Mouse (Mus musculus): Measurements from ENCODE around the gene Stox2.

Stox2 gene

DNA sequence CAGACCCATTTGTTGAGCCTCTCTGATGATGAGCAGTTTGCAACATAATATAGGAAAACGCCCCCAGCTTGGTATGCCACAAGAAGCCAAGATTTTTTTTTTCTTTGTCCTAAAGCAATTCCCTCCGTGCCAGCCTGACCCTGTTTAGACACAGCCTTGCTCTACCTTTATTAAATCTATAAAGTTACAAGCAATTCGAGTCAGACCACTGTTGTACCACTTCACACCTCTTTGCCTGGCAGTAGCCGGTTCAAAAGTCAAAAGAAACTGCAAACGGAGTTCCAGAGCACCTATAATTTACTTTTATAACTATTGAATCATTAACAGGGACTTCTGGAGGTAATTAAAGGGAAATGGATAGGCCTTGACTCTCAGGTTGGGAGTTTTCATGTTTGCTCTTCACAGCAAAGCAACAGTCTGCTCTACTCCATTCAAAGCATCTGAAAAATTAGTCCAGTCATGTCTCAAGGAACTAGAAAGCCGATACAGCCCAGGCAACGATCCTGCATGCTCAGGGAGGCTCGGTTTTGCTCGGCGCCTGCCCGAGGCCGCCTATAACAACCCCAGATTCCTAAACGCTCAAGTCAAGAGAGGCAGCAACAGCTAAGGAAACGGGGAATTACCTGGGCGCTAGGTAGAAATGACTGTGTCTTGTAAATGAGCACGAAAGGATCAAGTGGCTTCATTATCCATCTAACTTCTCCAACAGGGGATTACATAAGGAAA, 77.0 kb downstream of the Stox2 start:
- ATAC-seq (ENCODE audit: insufficient number of reproducible peaks, low FRiP score, low TSS enrichment) = no peak

DNA sequence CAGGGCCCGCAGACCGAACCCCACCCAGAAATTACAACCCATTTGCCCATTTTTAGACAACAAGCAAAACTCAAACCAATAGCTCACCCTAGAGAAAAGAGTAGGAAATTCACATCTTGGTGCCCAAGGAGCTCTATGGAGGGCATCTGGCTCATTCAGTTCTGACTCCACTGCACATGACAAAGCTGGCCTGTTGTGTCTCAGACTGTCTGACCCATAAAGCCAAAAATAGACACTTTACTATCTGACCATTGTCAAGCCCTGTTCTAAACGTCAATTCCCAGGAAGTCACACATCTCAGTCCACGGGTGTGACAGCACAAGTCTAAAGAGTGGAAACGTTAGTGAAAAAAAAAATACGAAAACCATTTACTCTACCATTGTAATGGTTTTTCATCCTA, 79.1 kb downstream of the Stox2 start:
- no peak for ATAC-seq (ENCODE audit: insufficient number of reproducible peaks, low FRiP score, low TSS enrichment)

DNA sequence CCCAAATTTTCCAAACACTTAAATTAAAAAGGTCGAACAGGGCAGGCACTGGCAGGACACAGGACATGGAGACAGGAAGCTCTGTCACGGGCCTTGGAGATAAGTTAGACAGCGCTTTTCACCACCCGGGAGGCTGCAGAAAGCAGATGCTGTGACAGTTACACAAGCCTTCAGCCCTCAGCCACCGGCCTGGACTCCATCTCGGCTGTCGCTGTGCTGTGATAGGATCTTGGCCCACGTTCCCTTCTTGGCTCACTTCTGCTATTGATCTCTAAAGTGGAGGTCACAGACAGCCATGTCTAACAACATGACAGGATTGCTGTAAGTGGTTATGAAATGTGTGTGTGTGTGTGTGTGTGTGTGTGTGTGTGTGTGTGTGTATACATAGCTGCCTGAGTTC, 82.9 kb downstream of the Stox2 start:
- no peak for ATAC-seq (ENCODE audit: insufficient number of reproducible peaks, low FRiP score, low TSS enrichment)

DNA sequence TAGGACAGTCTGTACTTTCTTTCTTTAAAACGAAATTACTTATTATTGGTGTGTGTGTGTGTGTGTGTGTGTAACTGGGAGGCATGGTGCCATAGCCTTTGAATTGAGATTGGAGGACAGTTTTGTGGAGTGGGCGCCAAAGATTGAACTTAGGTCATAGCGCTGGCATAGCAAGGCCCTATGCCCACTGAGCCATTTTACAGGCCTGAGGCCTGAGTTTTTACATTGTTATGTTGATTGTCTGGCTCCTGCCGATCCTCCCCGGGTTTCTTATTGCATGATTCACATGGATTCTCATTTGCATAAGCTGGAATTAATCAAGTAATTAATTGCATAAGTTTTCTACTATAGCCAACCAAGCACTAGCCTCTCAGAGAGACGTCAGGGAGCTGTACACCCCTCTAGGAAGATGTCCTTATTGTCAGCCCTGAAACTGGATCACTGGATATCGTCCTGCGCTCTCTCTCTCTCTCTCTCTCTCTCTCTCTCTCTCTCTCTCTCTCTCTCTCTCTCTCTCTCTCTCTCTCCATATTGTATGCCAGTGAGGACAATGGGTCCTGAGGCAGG, 90.7 kb downstream of the Stox2 start:
- ATAC-seq (ENCODE audit: insufficient number of reproducible peaks, low FRiP score, low TSS enrichment) = no peak

DNA sequence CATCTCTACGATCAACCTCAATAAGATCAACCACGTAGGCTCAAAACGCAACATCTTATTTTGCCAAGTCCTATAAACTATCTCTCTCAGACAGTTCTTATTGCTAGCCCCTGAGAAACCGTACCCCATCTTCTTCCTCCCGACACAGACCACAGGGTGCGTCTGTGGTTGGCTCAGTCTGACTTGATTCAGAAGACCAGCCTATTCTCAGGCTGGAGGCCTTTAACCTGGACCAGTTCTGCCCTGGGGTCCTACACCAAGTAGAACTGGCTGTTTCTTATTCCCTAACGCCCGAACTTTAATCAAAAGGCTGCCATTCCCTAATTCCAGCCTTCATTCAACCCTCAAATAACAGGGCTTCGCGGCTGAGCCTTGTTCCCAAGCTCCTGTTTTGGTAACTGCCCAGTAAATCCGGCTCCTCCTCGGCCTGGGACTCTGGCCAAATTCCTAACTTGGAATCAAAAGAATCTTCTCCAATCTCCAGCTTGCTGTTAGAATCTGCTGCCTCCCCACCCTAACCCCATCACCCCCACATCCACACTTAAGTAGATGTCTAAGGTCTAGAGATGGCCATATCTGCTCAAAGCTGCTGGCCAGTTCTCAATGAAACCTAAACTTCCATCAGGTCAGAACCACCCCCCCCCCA, 91.5 kb downstream of the Stox2 start:
- no peak for ATAC-seq (ENCODE audit: insufficient number of reproducible peaks, low FRiP score, low TSS enrichment)

DNA sequence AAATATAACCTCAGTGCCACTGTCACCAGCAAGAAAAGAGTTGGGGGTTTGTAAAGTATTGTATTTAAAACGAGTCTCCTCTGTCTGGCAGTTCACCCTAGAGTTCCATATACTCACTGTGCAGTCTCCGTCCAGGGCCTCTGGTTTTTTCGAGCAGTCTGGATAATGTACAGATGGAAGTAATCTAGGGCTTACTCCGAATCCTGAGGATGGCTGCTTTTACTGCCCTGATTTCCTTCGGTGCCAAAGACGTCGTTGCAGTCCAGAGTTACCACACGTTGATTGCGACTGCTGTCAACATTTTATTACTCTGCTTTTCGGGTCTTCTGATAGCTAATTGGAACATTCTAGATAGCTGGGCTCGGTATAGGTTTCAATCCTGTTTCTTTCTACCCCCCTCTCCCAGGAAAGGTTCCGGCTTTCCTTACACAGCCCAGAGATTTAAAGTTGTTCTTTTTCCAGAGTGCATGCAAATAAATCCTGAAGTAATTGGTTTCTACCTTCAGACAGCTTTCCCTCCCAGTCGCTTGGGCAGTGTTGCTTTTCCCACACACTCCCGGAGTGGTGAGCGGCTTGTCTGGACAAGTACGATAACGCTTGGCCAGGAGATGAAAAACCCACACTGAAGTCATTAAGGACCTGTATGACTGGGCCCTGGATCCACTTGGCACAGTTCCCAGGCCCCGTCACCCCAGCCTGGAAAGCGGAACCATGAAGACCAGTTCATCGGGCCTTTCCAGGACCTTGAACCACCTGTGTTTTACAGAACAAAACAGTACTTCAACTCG, 94.1 kb downstream of the Stox2 start:
- no peak for ATAC-seq (ENCODE audit: insufficient number of reproducible peaks, low FRiP score, low TSS enrichment)

DNA sequence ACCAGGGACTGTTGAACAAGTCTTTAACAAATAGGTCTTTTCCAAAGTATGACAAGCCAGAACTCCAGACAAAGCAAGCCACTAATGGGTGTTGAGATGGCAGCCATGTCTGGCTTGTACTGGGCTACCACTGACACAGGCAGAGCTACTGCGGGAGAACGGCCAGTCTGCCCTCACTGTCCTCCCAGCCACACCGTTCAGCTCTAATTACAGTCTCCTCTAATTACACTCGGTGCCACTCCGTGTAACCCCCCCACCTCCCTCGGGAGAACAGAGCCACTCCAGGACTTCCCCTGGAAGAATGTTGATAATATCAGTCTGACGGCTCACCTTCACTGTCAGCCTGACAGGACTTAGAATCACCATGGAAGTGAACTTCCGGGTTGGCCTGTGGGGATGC, 97.1 kb downstream of the Stox2 start:
- ATAC-seq (ENCODE audit: insufficient number of reproducible peaks, low FRiP score, low TSS enrichment) = no peak

DNA sequence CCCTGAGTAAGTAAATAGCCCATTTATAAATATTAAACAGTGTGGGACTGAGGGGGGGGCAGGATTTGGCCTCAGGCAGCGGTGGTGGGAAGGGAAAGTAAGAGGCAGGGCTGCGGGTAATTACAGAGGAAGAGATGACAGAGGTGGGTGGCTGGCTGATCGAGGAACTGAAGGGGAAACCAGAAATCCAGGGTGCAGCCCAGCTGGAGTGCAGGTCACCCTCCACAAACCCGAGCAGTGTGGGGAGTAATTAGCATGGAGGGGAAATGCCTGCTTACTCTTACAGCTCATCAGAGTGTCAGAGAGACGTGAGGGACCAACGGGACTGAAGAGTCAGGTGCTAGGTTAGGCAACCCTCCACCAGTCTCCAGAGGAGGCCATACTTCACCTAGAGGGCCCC, 98.4 kb downstream of the Stox2 start:
- ATAC-seq (ENCODE audit: insufficient number of reproducible peaks, low FRiP score, low TSS enrichment) = no peak

DNA sequence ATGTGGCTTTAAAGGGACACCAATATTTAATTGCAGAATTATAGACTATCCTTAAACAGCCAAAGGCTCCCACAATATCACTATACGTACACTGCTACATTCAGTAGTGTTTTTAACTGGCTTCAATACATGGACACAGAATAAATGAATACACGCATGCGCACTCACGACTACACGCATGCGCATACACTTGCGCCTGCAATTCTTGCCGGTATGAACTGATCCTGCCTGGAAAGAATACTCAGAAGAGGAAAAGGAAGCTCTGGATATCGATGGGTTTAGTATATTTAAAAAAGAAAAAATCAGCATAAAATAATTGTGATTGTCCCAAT, 100.4 kb downstream of the Stox2 start:
- ATAC-seq (ENCODE audit: insufficient number of reproducible peaks, low FRiP score, low TSS enrichment) = no peak

DNA sequence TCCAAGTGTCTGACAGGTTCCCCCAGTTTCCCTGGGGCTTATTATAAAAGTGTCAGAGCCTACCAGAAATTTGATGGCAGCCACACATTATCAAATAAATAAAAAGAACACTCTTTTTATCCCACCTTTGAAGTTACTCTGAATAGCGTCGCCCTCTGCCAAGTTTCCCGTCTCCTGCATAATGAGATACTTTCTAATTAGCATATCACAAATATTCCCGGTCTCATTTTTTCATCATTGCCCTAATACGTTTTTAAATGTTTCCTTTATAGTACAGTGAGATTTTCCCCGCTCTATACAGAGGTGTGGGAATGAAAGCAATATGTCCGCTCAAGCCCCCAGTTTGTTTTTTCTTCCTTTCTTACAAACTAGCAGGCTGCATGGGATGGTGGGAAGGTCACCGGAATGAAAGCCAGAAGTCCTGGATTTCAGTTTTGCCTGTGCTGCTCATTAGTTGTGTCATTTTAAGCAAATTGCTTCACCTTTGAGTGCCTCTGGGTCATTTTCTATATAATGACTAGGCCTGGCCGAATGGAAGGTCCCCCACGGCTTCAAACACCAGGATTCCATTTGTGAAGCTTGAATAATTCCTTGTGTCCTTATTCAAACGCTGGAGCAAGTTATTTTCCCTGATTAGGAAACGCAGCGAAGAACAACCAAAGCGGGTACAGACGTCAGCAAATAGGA, 100.9 kb downstream of the Stox2 start:
- no peak for ATAC-seq (ENCODE audit: insufficient number of reproducible peaks, low FRiP score, low TSS enrichment)

DNA sequence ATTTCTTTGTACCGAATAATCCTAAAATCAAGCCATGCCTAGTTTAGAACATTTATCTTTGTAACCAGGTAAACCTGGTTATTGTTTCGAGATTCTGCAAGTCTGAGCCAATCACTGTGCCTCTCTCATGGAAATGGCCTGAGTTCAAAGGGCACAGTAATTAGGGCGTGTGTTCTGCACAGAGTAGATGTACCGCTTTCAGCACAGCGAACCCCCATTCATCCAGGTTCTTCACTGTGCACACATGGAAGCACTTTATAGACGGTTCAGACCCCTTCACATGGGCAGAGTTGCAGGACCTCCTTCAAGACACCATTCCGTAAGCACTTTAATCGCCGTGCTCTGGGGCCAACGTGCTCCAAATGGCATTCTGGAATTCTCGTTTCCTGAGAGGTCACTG, 104.7 kb downstream of the Stox2 start:
- no peak for ATAC-seq (ENCODE audit: insufficient number of reproducible peaks, low FRiP score, low TSS enrichment)

DNA sequence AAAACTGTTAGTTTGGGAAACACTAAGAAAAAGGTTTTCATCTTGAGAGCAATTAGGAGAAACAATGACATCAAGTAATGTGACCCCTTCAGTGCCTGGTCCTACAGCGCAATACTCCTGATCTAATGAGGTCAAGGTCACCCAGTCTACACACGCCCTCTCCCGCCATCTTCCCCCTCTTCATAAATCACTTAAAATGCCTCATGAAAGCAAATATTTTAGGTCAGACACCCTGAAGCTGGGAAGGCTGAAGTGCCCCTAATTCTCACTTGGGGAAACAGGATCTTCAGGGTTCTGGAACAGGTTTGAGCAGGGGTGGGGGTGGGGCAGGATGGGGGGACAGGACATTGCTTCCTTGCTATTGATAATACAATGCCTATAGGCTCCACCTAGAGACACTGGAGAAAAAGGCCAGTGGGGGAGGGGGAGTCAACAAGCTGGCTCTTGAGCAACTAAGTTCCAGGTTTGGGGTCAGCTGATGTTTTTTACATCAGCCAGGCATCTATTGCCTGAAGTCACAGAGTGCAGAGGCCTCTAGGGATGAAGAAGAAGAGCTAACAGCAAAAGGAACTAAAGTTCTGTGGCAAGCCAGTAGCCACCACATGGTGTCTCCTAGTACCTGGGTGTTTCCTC, 107.4 kb downstream of the Stox2 start:
- no peak for ATAC-seq (ENCODE audit: insufficient number of reproducible peaks, low FRiP score, low TSS enrichment)

DNA sequence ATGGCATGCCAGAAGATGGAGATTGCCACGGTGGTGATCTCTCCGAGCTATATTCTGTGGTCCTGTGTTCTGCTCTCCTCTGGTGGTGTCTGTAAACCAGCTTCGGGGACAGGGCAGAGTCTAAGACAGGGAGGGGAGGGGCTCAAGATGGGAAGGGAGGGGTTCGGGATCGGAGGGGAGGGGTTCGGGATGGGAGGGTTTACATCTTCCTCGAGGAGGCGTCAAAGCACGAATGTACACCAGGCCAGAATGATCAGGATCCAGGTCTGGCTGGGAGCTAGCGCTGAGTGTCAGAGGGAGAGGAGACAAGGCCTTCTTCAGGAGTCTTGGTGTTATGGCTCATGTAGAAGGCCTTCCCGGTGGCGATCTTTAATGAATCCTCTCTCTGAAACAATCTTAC, 109.7 kb downstream of the Stox2 start:
- ATAC-seq (ENCODE audit: insufficient number of reproducible peaks, low FRiP score, low TSS enrichment) = no peak

DNA sequence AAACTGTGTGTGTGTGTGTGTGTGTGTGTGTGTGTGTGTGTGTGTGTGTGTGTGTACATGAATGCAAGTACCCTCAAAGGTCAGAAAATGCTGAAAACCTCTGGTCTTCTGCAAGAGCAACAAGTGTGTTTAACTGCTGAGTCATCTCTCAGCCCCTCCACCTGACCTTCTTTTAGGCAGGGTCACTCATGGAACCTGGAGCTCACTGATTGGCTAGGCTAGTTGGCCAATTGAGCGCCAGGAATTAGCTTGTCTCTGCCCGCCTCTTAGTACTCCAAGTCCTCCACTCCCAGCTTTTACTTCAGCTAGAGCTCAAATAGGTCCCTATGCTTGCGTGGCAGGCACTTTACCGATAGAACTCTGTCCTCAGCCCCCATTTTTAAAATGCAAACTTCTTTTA, 110.2 kb downstream of the Stox2 start:
- ATAC-seq (ENCODE audit: insufficient number of reproducible peaks, low FRiP score, low TSS enrichment) = no peak

DNA sequence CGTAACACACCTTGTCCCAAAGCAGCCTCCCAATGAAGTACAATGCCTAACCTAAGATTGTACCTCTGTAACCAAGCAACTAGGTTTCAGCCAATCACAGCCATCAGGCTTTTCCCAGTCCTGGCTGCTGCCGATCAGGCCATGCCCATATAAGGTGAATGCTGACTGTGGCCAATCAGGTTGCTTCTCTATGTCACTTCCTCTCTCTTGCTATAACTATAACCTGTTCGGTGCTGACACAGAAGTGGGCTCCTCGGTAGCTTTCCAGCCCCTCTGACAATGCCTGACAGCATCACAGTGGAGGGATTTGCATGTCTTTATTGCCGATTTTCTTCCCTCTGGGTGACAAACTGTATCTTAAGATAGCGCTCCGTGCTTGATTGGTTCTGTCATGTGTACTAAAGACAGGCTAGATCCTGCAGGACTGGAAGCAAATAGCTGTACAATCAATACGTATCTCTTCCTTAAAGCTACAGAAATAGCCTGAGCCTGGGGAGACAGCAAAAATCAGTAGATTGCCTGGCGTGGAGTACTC, 111.9 kb downstream of the Stox2 start:
- ATAC-seq (ENCODE audit: insufficient number of reproducible peaks, low FRiP score, low TSS enrichment) = peak; percentile 100

DNA sequence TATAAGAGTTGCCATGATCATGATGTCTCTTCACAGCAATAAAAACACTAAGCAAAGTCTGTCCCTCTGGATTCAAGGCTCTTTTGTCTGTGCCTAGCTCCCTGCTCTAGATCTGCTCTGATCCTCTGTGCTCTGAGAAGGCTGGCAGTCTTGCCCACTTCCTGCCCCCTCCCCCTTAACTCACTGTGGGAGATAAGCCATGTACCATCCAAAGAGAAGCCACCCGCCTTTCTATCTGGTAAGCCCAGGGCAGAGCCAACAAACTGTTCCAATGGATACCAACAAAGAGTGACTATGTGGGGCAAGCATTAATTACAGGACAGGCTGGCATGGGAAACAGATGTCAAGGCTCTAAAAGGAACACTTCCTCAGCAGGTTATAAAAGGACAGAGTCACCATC, 113.2 kb downstream of the Stox2 start:
- ATAC-seq (ENCODE audit: insufficient number of reproducible peaks, low FRiP score, low TSS enrichment) = no peak

DNA sequence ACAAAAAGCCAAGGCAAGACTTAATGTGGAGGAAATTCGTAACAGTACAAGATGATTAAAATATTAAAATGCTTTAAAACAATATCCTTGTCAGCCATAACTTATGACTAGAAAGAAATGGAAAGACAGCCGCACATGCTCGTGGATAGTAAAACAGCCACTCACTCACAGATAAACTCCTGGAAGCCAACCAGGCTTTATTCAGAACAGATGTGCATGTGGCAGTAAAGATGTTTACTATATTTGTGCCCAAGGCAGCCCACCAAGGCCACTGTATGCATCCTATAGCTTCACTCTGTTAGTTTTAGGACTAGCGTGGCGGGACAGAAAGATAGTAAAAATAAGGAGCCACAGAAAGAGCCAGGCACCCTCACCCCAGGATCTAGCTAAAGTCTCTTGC, 115.2 kb downstream of the Stox2 start:
- ATAC-seq (ENCODE audit: insufficient number of reproducible peaks, low FRiP score, low TSS enrichment) = no peak

DNA sequence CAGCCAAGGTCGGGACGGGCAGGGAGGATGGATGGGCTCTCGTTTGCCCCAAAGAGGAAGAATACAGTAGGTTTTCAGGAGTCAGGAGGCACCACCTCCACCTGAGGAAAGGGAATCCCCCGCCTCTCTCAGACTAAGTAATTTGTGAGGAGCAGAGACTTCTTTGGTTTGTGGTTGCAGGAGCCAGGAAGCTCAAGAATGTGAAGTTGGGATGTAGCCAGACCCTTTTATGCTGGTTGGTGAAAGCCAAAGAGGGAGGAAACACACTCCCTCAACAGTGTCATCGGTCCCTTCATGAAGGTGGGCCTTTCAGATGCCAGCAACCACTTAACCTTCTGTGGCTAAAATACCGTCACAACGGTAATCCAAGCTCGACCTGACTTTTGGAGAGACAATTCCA, 119.8 kb downstream of the Stox2 start:
- ATAC-seq (ENCODE audit: insufficient number of reproducible peaks, low FRiP score, low TSS enrichment) = no peak

DNA sequence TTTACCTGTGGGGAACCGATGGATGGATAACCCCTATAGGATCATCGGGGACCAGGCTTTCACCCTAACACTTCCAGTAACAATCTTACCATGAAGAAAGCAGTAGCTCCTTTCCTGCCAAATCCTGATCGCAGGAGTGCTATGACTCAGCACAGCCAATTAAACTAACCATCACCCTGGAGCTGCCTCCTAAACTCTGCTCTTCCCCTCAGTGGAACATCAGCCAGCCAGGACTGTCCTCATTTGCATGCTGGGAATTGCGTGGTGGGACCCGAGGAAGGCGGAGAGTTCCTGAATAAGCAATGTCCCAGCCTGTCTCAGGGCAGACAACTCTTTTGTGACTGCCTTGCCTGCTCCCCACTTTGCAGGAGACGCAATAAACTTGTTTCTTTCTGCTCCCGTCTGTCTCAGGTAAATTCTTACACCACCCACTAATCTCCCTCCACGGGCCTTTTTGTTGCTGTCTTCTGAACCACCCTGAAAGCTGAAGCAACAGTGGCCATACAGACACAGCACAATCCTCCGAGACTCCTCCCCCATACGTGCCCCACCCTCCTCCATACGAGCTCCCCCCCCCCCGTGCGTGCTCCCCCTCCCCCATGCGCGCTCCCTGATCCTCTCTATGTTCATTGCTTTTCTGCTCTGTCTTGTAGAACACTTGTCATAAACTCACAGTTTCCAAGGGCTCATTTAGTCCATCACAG, 121.9 kb downstream of the Stox2 start:
- ATAC-seq (ENCODE audit: insufficient number of reproducible peaks, low FRiP score, low TSS enrichment) = no peak

DNA sequence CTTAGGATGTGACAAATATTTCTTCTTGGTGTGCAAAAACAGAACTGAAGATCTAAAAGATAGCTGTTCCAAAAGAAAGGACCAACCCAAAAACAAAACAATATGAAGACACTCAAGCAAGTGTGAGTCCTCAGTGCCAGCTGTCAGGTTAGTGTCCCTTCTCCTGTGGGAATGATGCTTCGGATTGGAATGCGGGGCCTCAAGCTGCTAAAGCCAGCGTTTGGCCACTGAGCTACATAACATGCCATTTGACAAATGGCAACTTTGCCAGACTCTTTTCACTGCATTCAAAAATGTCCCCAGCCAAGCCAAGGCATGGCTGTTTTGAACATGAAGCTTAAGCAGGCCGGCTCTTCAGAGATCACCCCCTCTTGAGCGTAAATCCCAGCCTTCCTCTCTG, 124.9 kb downstream of the Stox2 start:
- ATAC-seq (ENCODE audit: insufficient number of reproducible peaks, low FRiP score, low TSS enrichment) = no peak
